Mouse (Mus musculus): ENCODE measurements around the gene Igf2r.

DNA sequence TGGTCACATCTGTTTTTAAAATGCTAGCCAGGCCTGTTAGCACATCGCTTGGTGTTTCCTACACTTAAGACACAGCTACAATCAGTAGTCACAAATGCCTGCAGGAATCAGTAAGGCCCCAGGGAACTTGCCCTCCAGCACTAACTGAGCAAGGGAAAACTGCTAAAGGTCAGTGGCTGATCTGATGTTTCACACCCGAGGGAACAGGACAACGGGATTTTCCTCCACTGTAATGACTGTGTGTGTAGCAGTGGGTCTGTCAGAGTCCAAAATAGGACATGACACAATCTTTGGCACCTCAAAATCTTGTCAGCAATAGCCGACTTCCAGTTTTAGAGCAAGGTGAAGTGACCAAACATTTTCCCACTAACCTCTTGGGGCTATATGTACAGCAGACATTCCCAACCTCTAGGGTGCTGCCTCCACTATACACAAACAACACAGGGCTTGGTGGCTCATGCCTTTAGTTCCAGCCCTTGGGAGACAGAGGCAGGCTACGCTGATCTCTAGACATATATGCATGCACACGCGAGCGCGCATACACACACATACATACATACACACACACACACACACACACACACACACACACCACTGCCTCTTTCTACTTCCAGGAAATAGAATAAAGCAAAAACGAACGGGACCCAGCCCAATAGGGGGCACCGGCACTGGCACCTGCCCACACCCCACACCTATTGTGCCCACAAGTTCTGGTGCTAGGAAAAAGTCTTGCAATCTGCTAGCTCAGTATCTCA, 10.6 kb downstream of the Igf2r start:
- no peak for TF ChIP-seq POLR2A (IDR thresholded peaks at IDR 0.05; ENCODE audit: low read depth, low read length)
- TF ChIP-seq CTCF (conservative IDR thresholded peaks at IDR 0.05; ENCODE audit: insufficient read depth, insufficient read length, low read depth, low read length) = no peak
